Mouse (Mus musculus): ENCODE data around the gene Gm49380. TPM values are rescaled to one million over a fixed set of nuclear protein-coding genes. Genes with fewer than 3 reads are reported as not detected.

The Gm49380 gene
- polyA plus RNA-seq, 1 experiment: 0.05 TPM

DNA sequence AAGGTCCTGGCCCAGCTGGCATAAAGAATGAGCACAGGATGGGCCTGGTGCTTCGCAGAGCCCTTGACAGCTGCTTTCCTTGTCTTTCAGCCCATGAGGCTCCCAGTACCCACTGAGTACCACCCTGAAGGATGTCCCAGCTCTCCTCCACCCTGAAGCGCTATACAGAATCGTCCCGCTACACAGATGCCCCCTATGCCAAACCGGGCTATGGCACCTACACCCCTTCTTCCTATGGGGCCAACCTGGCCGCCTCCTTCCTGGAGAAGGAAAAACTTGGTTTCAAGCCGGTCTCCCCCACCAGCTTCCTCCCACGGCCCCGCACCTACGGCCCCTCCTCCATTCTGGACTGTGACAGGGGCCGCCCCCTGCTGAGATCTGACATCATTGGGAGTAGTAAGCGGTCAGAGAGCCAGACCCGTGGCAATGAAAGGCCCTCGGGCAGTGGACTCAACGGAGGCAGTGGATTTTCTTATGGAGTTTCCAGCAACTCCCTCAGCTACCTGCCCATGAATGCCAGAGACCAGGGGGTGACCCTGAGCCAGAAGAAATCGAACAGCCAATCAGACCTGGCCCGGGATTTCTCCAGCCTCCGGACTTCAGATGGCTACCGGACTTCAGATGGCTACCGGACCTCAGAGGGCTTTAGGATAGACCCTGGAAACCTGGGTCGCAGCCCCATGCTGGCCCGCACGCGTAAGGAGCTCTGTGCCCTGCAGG lies 37.9 kb downstream of the Gm49380 start:
- H3ac ChIP-seq (ENCODE audit: control insufficient read depth, insufficient read length, low read depth): no peak overlapping the region
- H3K79me2 ChIP-seq (ENCODE audit: control insufficient read depth, insufficient read depth): no peaks in the 10 kb centered on the region
- no peaks in the 10 kb centered on the region for H3K27me3 ChIP-seq (ENCODE audit: control insufficient read depth, insufficient read depth, insufficient read length)
- no peaks in the 10 kb centered on the region for H3K79me3 ChIP-seq (ENCODE audit: low read depth)
- H3K4me3 ChIP-seq (ENCODE audit: insufficient read depth, poor library complexity, severe bottlenecking): no peak overlapping the region
- H3K36me3 ChIP-seq (ENCODE audit: control insufficient read depth, insufficient read depth): no peaks in the 10 kb centered on the region
- TF ChIP-seq MAX (IDR thresholded peaks at IDR 0.05) (no peak), USF1 (IDR thresholded peaks at IDR 0.05; ENCODE audit: low read depth) (no peak), CEBPB (IDR thresholded peaks at IDR 0.05; ENCODE audit: low read depth) (no peak), CTCF (IDR thresholded peaks at IDR 0.05; ENCODE audit: control insufficient read depth, insufficient read depth, insufficient read length) (no peak), FOSL1 (IDR thresholded peaks at IDR 0.05; ENCODE audit: insufficient read depth, low read length, poor library complexity, severe bottlenecking) (no peak)

- Histone ChIP-seq H3K79me3 (ENCODE audit: low read depth) (no peaks in the 10 kb centered on the region), H3K4me3 (ENCODE audit: insufficient read depth, poor library complexity, severe bottlenecking) (no peak overlapping the region), H3K27me3 (ENCODE audit: control insufficient read depth, insufficient read depth, insufficient read length) (no peaks in the 10 kb centered on the region), H3K79me2 (ENCODE audit: control insufficient read depth, insufficient read depth) (no peaks in the 10 kb centered on the region), H3K36me3 (ENCODE audit: control insufficient read depth, insufficient read depth) (no peaks in the 10 kb centered on the region), H3ac (ENCODE audit: control insufficient read depth, insufficient read length, low read depth) (no peak overlapping the region)
- no peak for TF ChIP-seq CTCF (IDR thresholded peaks at IDR 0.05; ENCODE audit: control insufficient read depth, insufficient read depth, insufficient read length)
- TF ChIP-seq MYOD1 (IDR thresholded peaks at IDR 0.05; ENCODE audit: control insufficient read depth, insufficient read length, low read depth): no peak
- TF ChIP-seq MAX (IDR thresholded peaks at IDR 0.05): no peak
- TF ChIP-seq CEBPB (IDR thresholded peaks at IDR 0.05; ENCODE audit: low read depth): no peak
- TF ChIP-seq MYOG (IDR thresholded peaks at IDR 0.05; ENCODE audit: control insufficient read depth, extremely low read depth, insufficient read length): no peak
- no peak for TF ChIP-seq USF1 (IDR thresholded peaks at IDR 0.05; ENCODE audit: low read depth)
- TF ChIP-seq FOSL1 (IDR thresholded peaks at IDR 0.05; ENCODE audit: insufficient read depth, low read length, poor library complexity, severe bottlenecking): no peak
These were observed 38.7 kb downstream of the Gm49380 start for GRCm38 (mm10) chr9:44074395-44075275.

GRCm38 (mm10) chr9:44073115-44073514 lies 40.2 kb downstream of the Gm49380 start:
- H3K36me3 ChIP-seq (ENCODE audit: control insufficient read depth, insufficient read depth): no peaks in the 10 kb centered on the region
- no peaks in the 10 kb centered on the region for H3K27me3 ChIP-seq (ENCODE audit: control insufficient read depth, insufficient read depth, insufficient read length)
- H3K79me2 ChIP-seq (ENCODE audit: control insufficient read depth, insufficient read depth): no peaks in the 10 kb centered on the region
- no peak overlapping the region for H3ac ChIP-seq (ENCODE audit: control insufficient read depth, insufficient read length, low read depth)
- H3K4me3 ChIP-seq (ENCODE audit: insufficient read depth, poor library complexity, severe bottlenecking): no peak overlapping the region
- no peak for TF ChIP-seq MAX (IDR thresholded peaks at IDR 0.05)
- no peak for TF ChIP-seq MYOG (IDR thresholded peaks at IDR 0.05; ENCODE audit: control insufficient read depth, extremely low read depth, insufficient read length)
- TF ChIP-seq CEBPB (IDR thresholded peaks at IDR 0.05; ENCODE audit: low read depth): no peak
- no peak for TF ChIP-seq FOSL1 (IDR thresholded peaks at IDR 0.05; ENCODE audit: insufficient read depth, low read length, poor library complexity, severe bottlenecking)
- TF ChIP-seq MYOD1 (IDR thresholded peaks at IDR 0.05; ENCODE audit: control insufficient read depth, insufficient read length, low read depth): no peak
- TF ChIP-seq CTCF (IDR thresholded peaks at IDR 0.05; ENCODE audit: control insufficient read depth, insufficient read depth, insufficient read length): no peak
- no peak for TF ChIP-seq USF1 (IDR thresholded peaks at IDR 0.05; ENCODE audit: low read depth)
- no peaks in the 10 kb centered on the region for H3K79me3 ChIP-seq (ENCODE audit: low read depth)

GRCm38 (mm10) chr9:44072599-44072915 lies 40.7 kb downstream of the Gm49380 start:
- Histone ChIP-seq H3ac (ENCODE audit: control insufficient read depth, insufficient read length, low read depth) (no peak overlapping the region), H3K4me3 (ENCODE audit: insufficient read depth, poor library complexity, severe bottlenecking) (no peak overlapping the region), H3K27me3 (ENCODE audit: control insufficient read depth, insufficient read depth, insufficient read length) (no peaks in the 10 kb centered on the region), H3K36me3 (ENCODE audit: control insufficient read depth, insufficient read depth) (no peaks in the 10 kb centered on the region), H3K79me2 (ENCODE audit: control insufficient read depth, insufficient read depth) (no peaks in the 10 kb centered on the region), H3K79me3 (ENCODE audit: low read depth) (no peaks in the 10 kb centered on the region)
- TF ChIP-seq USF1 (IDR thresholded peaks at IDR 0.05; ENCODE audit: low read depth) (no peak), MYOD1 (IDR thresholded peaks at IDR 0.05; ENCODE audit: control insufficient read depth, insufficient read length, low read depth) (no peak), MYOG (IDR thresholded peaks at IDR 0.05; ENCODE audit: control insufficient read depth, extremely low read depth, insufficient read length) (no peak), CEBPB (IDR thresholded peaks at IDR 0.05; ENCODE audit: low read depth) (no peak), MAX (IDR thresholded peaks at IDR 0.05) (no peak), CTCF (IDR thresholded peaks at IDR 0.05; ENCODE audit: control insufficient read depth, insufficient read depth, insufficient read length) (no peak), FOSL1 (IDR thresholded peaks at IDR 0.05; ENCODE audit: insufficient read depth, low read length, poor library complexity, severe bottlenecking) (no peak)

DNA sequence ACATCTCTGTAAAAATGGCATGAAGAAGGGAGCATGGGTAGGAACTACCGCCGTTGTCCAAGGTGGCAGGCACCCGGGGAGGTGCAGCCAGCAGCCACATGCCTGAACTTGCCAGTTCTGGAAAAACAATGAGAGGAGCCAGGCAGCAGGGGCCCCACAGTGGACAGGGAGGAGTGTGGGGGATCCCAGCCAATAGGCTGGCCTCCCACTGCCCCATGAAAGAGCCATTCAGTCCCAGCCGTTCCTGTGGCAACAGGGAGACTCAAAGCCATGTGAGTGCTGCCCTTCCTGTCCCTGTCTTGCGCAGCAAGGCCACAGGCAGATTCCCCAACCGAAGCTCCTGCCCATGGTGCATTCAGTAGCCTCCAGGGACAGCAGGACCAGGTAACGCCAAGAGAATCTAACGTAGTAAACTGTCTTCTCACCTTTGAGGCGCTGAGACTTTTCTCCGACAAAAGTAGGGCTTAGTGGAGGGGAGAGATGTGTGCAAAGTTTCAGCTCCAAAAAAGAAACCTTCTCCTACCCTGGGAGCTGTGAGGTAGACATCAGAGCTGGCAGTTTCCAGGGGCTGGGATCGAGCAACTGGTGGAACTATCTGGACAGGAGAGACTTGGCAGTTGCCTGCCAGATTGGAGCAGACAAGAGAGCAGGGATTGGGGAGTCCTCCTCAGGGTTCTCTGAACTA lies 41.2 kb downstream of the Gm49380 start:
- H3K27me3 ChIP-seq (ENCODE audit: control insufficient read depth, insufficient read depth, insufficient read length): no peaks in the 10 kb centered on the region
- no peaks in the 10 kb centered on the region for H3K36me3 ChIP-seq (ENCODE audit: control insufficient read depth, insufficient read depth)

More for the DNA sequence above, 41.2 kb downstream of the Gm49380 start:
- no peak overlapping the region for H3K4me3 ChIP-seq (ENCODE audit: insufficient read depth, poor library complexity, severe bottlenecking)
- TF ChIP-seq CTCF (IDR thresholded peaks at IDR 0.05; ENCODE audit: control insufficient read depth, insufficient read depth, insufficient read length): no peak
- TF ChIP-seq CEBPB (IDR thresholded peaks at IDR 0.05; ENCODE audit: low read depth): no peak
- no peak for TF ChIP-seq MAX (IDR thresholded peaks at IDR 0.05)
- TF ChIP-seq FOSL1 (IDR thresholded peaks at IDR 0.05; ENCODE audit: insufficient read depth, low read length, poor library complexity, severe bottlenecking): no peak
- no peak for TF ChIP-seq MYOG (IDR thresholded peaks at IDR 0.05; ENCODE audit: control insufficient read depth, extremely low read depth, insufficient read length)
- TF ChIP-seq MYOD1 (IDR thresholded peaks at IDR 0.05; ENCODE audit: control insufficient read depth, insufficient read length, low read depth): no peak
- no peak for TF ChIP-seq USF1 (IDR thresholded peaks at IDR 0.05; ENCODE audit: low read depth)
- H3ac ChIP-seq (ENCODE audit: control insufficient read depth, insufficient read length, low read depth): no peak overlapping the region
- H3K79me2 ChIP-seq (ENCODE audit: control insufficient read depth, insufficient read depth): no peaks in the 10 kb centered on the region
- no peaks in the 10 kb centered on the region for H3K79me3 ChIP-seq (ENCODE audit: low read depth)

Measured in C2C12 (cell line).